Mouse (Mus musculus) thymus, adult 2 months (tissue): ENCODE results near the gene St6galnac3. TPM values are rescaled to one million over a fixed set of nuclear protein-coding genes. Genes with fewer than 3 reads are reported as not detected.

Experiments used
- DNase-seq: peaks from one replicate; pipeline ENCODE4 v3.0.0; 2021
- H3K27ac ChIP-seq: fragments of 200-500 bp; 2 replicates; pipeline ENCODE4 v1.5.1; 2012; ENCODE audit warnings: low read length, control low read depth; ENCODE audit not compliant: control insufficient read depth, insufficient read depth
- H3K27me3 ChIP-seq: fragments of 200-500 bp; 2 replicates; pipeline ENCODE4 v1.6.1; 2012; ENCODE audit warnings: mild to moderate bottlenecking, low read length, moderate library complexity, mixed read lengths; ENCODE audit not compliant: control insufficient read depth, insufficient read depth
- H3K36me3 ChIP-seq: fragments of 200-500 bp; 2 replicates; pipeline ENCODE4 v1.6.1; 2012; ENCODE audit warnings: mild to moderate bottlenecking, low read length, moderate library complexity; ENCODE audit not compliant: control insufficient read depth, insufficient read depth
- H3K4me1 ChIP-seq: fragments of 200-500 bp; replicated peaks from 2 replicates; pipeline ENCODE4 v1.6.1; 2012; ENCODE audit warnings: low read length; ENCODE audit not compliant: control insufficient read depth, insufficient read depth
- H3K4me3 ChIP-seq: fragments of 200-500 bp; 2 replicates; pipeline ENCODE4 v1.5.1; 2012; ENCODE audit warnings: mild to moderate bottlenecking, low read length, control low read depth, moderate library complexity; ENCODE audit not compliant: control insufficient read depth, insufficient read depth
- CTCF ChIP-seq: fragments of 200-500 bp; IDR thresholded peaks from 2 replicates; pipeline ENCODE4 v1.5.1; 2012; ENCODE audit warnings: mild to moderate bottlenecking, control low read depth, low read length, moderate library complexity, borderline replicate concordance; ENCODE audit not compliant: control insufficient read depth, poor library complexity, insufficient read depth; ENCODE audit errors: extremely low read depth
- POLR2A ChIP-seq: fragments of 200-500 bp; IDR thresholded peaks from 2 replicates; pipeline ENCODE4 v1.6.1; 2012; ENCODE audit warnings: mild to moderate bottlenecking, low read length, control low read depth, moderate library complexity; ENCODE audit not compliant: control insufficient read depth, poor library complexity, insufficient read depth; ENCODE audit errors: extremely low read depth
- WGBS: fragments of 180-500 bp; shearing (Covaris S2); methylation state at CpG from one replicate; pipeline ENCODE4 v1.1.7; 2018; 5-methylcytosine and 5-hydroxymethylcytosine counted together
- polyA plus RNA-seq: library from polyadenylated mRNA; depleted of rRNA; stranded (reverse); fragments of >200 nt; gene quantifications from 2 replicates; pipeline ENCODE4 v1.2.3, GENCODE M21; 2012

The St6galnac3 gene
- polyA plus RNA-seq, 1 experiment: 1.3 TPM

GRCm38 (mm10) chr3:153472583-153473471, 252.1 kb downstream of the St6galnac3 start:
- H3K27ac ChIP-seq: no peak overlapping the region
- DNase-seq: no peak
- 0 out of 2 replicates have a peak, but pooled peaks cover 2% of the 10 kb centered on the region for H3K27me3 ChIP-seq
- H3K4me1 ChIP-seq: no peaks in the 10 kb centered on the region
- H3K4me3 ChIP-seq: no peak overlapping the region
- TF ChIP-seq CTCF (no peak), POLR2A (no peak)
- 93% methylated on average over 11 of the region's 11 CpGs for WGBS
- no peaks in the 10 kb centered on the region for H3K36me3 ChIP-seq

GRCm38 (mm10) chr3:153463849-153464248, 261.1 kb downstream of the St6galnac3 start:
- TF ChIP-seq POLR2A: no peak
- TF ChIP-seq CTCF: no peak
- 95% methylated on average over 6 of the region's 6 CpGs for WGBS
- Histone ChIP-seq H3K36me3 (no peaks in the 10 kb centered on the region), H3K4me3 (no peak overlapping the region), H3K27ac (no peak overlapping the region), H3K4me1 (no peaks in the 10 kb centered on the region), H3K27me3 (no peaks in the 10 kb centered on the region)
- no peak for DNase-seq

- Histone ChIP-seq H3K27ac (no peak overlapping the region), H3K4me3 (no peak overlapping the region), H3K36me3 (no peaks in the 10 kb centered on the region), H3K4me1 (no peaks in the 10 kb centered on the region), H3K27me3 (no peaks in the 10 kb centered on the region)
- 96% methylated on average over 4 of the region's 4 CpGs for WGBS
- DNase-seq: no peak
- TF ChIP-seq POLR2A (no peak), CTCF (no peak)
Observed at GRCm38 (mm10) chr3:153460173-153460572, 264.8 kb downstream of the St6galnac3 start.

GRCm38 (mm10) chr3:153458593-153458992, 266.4 kb downstream of the St6galnac3 start:
- Histone ChIP-seq H3K4me3 (no peak overlapping the region), H3K27ac (no peak overlapping the region), H3K27me3 (no peaks in the 10 kb centered on the region), H3K4me1 (no peaks in the 10 kb centered on the region), H3K36me3 (no peaks in the 10 kb centered on the region)
- no peak for DNase-seq
- TF ChIP-seq CTCF (no peak), POLR2A (no peak)
- WGBS: 97% methylated on average over 3 of the region's 3 CpGs

GRCm38 (mm10) chr3:153457701-153458100, 267.3 kb downstream of the St6galnac3 start:
- H3K4me3 ChIP-seq: no peak overlapping the region
- WGBS: 97% methylated on average over 4 of the region's 4 CpGs
- no peak for DNase-seq

GRCm38 (mm10) chr3:153457203-153457602, 267.8 kb downstream of the St6galnac3 start:
- H3K27ac ChIP-seq: no peak overlapping the region
- no peak overlapping the region for H3K4me3 ChIP-seq
- H3K4me1 ChIP-seq: no peaks in the 10 kb centered on the region
- 59% methylated on average over 2 of the region's 2 CpGs for WGBS
- H3K27me3 ChIP-seq: no peaks in the 10 kb centered on the region
- no peak for TF ChIP-seq CTCF
- no peak for TF ChIP-seq POLR2A
- H3K36me3 ChIP-seq: no peaks in the 10 kb centered on the region
- no peak for DNase-seq

More at GRCm38 (mm10) chr3:153457701-153458100, 267.3 kb downstream of the St6galnac3 start:
- H3K27me3 ChIP-seq: no peaks in the 10 kb centered on the region
- no peak for TF ChIP-seq CTCF
- no peak for TF ChIP-seq POLR2A
- no peaks in the 10 kb centered on the region for H3K36me3 ChIP-seq
- H3K27ac ChIP-seq: no peak overlapping the region
- H3K4me1 ChIP-seq: no peaks in the 10 kb centered on the region
